Comparison of ENCODE assay signal across 20 mouse cellular contexts in genomic region chr7:99164873-99165410, GRCm38 (mm10). TPM values are rescaled to one million over a fixed set of nuclear protein-coding genes. Genes with fewer than 3 reads are reported as not detected.
DNase-seq lines count a peak whose midpoint lies in the region; ATAC-seq and TF ChIP-seq lines count a peak whose summit lies in the region.
"Had no signal": no experiment of that assay in that cellular context is flagged by ENCODE, and none has a peak within 500 bp of the region (broad histone marks: within the 10 kb centered on the region; RNA-seq: fewer than 3 reads in every experiment).

No protein-coding gene starts in this region.

- H3K27ac ChIP-seq in heart, embryonic 10.5 days = 0 out of 2 replicates have a peak overlapping the region, but pooled peaks have one; percentile 13
- H3K27ac ChIP-seq in intestine, postnatal 0 days (ENCODE audit: low read depth, low read length) = peak overlapping the region; percentile 71
- no peak overlapping the region for H3K27ac ChIP-seq in lung, postnatal 0 days (ENCODE audit: low read length)
- H3K27ac ChIP-seq: forebrain, embryonic 13.5 days; gastrocnemius, adult 2 months; hindbrain, embryonic 15.5 days; midbrain, embryonic 13.5 days had no signal

- peaks cover 52% of the 10 kb centered on the region for H3K4me1 ChIP-seq in heart, embryonic 10.5 days
- peaks cover 8% of the 10 kb centered on the region; the same call in 1 of the 2 replicates for H3K4me1 ChIP-seq in intestine, postnatal 0 days (replicated peaks; ENCODE audit: control insufficient read depth, insufficient read depth, low read length)
- no peaks in the 10 kb centered on the region for H3K4me1 ChIP-seq in lung, postnatal 0 days (ENCODE audit: insufficient read depth, low read depth, low read length)
- H3K4me1 ChIP-seq: forebrain, embryonic 13.5 days; hindbrain, embryonic 15.5 days had no signal

- ATAC-seq in intestine, postnatal 0 days = no peak
- ATAC-seq in lung, postnatal 0 days = no peak
- ATAC-seq: forebrain, embryonic 13.5 days; midbrain, embryonic 13.5 days had no signal

- H3K4me2 ChIP-seq in intestine, postnatal 0 days (replicated peaks; ENCODE audit: low read depth) = peak overlapping the region; percentile 32
- H3K4me2 ChIP-seq in lung, postnatal 0 days (replicated peaks; ENCODE audit: low read depth, low read length) = no peak overlapping the region
- H3K4me2 ChIP-seq: forebrain, embryonic 13.5 days; heart, embryonic 11.5 days; hindbrain, embryonic 15.5 days; lung, embryonic 14.5 days; midbrain, embryonic 13.5 days had no signal

- no peak overlapping the region for H3K4me3 ChIP-seq in heart, embryonic 10.5 days
- H3K4me3 ChIP-seq in intestine, postnatal 0 days (ENCODE audit: low read depth, low read length) = no peak overlapping the region
- H3K4me3 ChIP-seq in lung, postnatal 0 days (ENCODE audit: low read depth, low read length) = no peak overlapping the region
- H3K4me3 ChIP-seq: erythroblast, embryonic 14.5 days; forebrain, embryonic 13.5 days; gastrocnemius, adult 2 months; hindbrain, embryonic 15.5 days; megakaryocyte, embryonic 14.5 days; midbrain, embryonic 13.5 days had no signal

- TF ChIP-seq CTCF in intestine, postnatal 0 days (IDR thresholded peaks at IDR 0.05; ENCODE audit: low read depth) = peak; percentile 17; the same call in 1 of the 2 replicates
- TF ChIP-seq CTCF in lung, postnatal 0 days (IDR thresholded peaks at IDR 0.05) = no peak

- 78% methylated on average over 7 of the region's 7 CpGs for WGBS in heart, embryonic 10.5 days
- 41% methylated on average over 7 of the region's 7 CpGs for WGBS in intestine, postnatal 0 days
- 50% methylated on average over 7 of the region's 7 CpGs for WGBS in lung, postnatal 0 days

- DNase-seq in heart, embryonic 10.5 days (ENCODE audit: low spot score) = no peak
- no peak for DNase-seq in heart, adult 11 months
- peak; percentile 35 for DNase-seq in right cerebral cortex, adult 18-20 months
- no peak for DNase-seq in right cerebral cortex, postnatal 36 days (ENCODE audit: low spot score in 2 of 2)
- no peak for DNase-seq in lung, postnatal 0 days (ENCODE audit: low spot score)
- no peak for DNase-seq in adrenal gland, adult 2 months
- no peak for DNase-seq in thymus, postnatal 10 days (ENCODE audit: low spot score in 2 of 2)
- DNase-seq: cerebellum, adult 11-12 months; cerebellum, postnatal 10 days; gastrocnemius, adult 2 months; kidney, adult 11 months; lung, embryonic 14.5 days; lung, postnatal 36 days had no signal

- H3K36me3 ChIP-seq in heart, embryonic 10.5 days = no peaks in the 10 kb centered on the region
- peaks cover 51% of the 10 kb centered on the region; the same call in 1 of the 2 replicates for H3K36me3 ChIP-seq in intestine, postnatal 0 days (ENCODE audit: control insufficient read depth, insufficient read depth)
- peaks cover 3% of the 10 kb centered on the region; the same call in 1 of the 2 replicates for H3K36me3 ChIP-seq in lung, postnatal 0 days (ENCODE audit: insufficient read depth, low read length)
- H3K36me3 ChIP-seq: hindbrain, embryonic 15.5 days; midbrain, embryonic 13.5 days had no signal

- no peak overlapping the region for H3K9ac ChIP-seq in intestine, postnatal 0 days (ENCODE audit: low read depth, low read length)
- no peak overlapping the region for H3K9ac ChIP-seq in lung, postnatal 0 days (replicated peaks; ENCODE audit: low read depth)
- H3K9ac ChIP-seq: forebrain, embryonic 13.5 days; hindbrain, embryonic 15.5 days; lung, embryonic 14.5 days; midbrain, embryonic 13.5 days had no signal

- 0 out of 2 replicates have a peak, but pooled peaks cover 5% of the 10 kb centered on the region for H3K27me3 ChIP-seq in heart, embryonic 10.5 days (ENCODE audit: insufficient read depth, poor library complexity, severe bottlenecking)
- no peaks in the 10 kb centered on the region for H3K27me3 ChIP-seq in intestine, postnatal 0 days (replicated peaks; ENCODE audit: control insufficient read depth, insufficient read depth, low read length)
- no peaks in the 10 kb centered on the region for H3K27me3 ChIP-seq in lung, postnatal 0 days (replicated peaks; ENCODE audit: insufficient read depth, low read length)
- H3K27me3 ChIP-seq: forebrain, embryonic 13.5 days; hindbrain, embryonic 15.5 days; midbrain, embryonic 13.5 days had no signal

- no peaks in the 10 kb centered on the region for H3K9me3 ChIP-seq in heart, embryonic 10.5 days
- no peaks in the 10 kb centered on the region for H3K9me3 ChIP-seq in intestine, postnatal 0 days (ENCODE audit: control insufficient read depth)
- no peaks in the 10 kb centered on the region for H3K9me3 ChIP-seq in lung, postnatal 0 days (ENCODE audit: low read length)
- H3K9me3 ChIP-seq: forebrain, embryonic 13.5 days; hindbrain, embryonic 15.5 days; megakaryocyte, embryonic 14.5 days; midbrain, embryonic 13.5 days had no signal

- TF ChIP-seq EP300 in lung, postnatal 0 days (IDR thresholded peaks at IDR 0.05) = no peak

RNA-seq across cellular contexts. Expression of gene Dgat2, which starts 17.6 kb away (rescaled TPM):
- polyA plus RNA-seq in heart, embryonic 10.5 days (2016; fragmentation: Nextera tagmentation; extraction: Ambion mirVana) = 12.5 and 24.3 TPM in 2 replicates
- 1,614 and 1,691 TPM in 2 replicates for polyA plus RNA-seq in intestine, postnatal 0 days (2015; fragmentation: Nextera tagmentation; extraction: Ambion mirVana)
- polyA plus RNA-seq in lung, postnatal 0 days (2015; fragmentation: Nextera tagmentation; extraction: Ambion mirVana) = 14.6 and 15.3 TPM in 2 replicates
- total RNA-seq in adrenal gland, adult 2 months (2021) = 100 to 1,000 TPM; 498 to 599 TPM
- 613 and 819 TPM in 2 replicates for polyA plus RNA-seq in adrenal gland, adult 2 months (2012; rRNA removed)

RNA-seq across cellular contexts. Expression of gene Uvrag, which starts 24.0 kb away (rescaled TPM):
- polyA plus RNA-seq in heart, embryonic 10.5 days (2016; fragmentation: Nextera tagmentation; extraction: Ambion mirVana) = 15.2 and 17.0 TPM in 2 replicates
- 12.0 and 17.4 TPM in 2 replicates for polyA plus RNA-seq in intestine, postnatal 0 days (2015; fragmentation: Nextera tagmentation; extraction: Ambion mirVana)
- 23.4 and 28.6 TPM in 2 replicates for polyA plus RNA-seq in lung, postnatal 0 days (2015; fragmentation: Nextera tagmentation; extraction: Ambion mirVana)
- 10 to 100 TPM; 18.5 to 30.0 TPM for total RNA-seq in adrenal gland, adult 2 months (2021)
- 50.4 and 60.6 TPM in 2 replicates for polyA plus RNA-seq in adrenal gland, adult 2 months (2012; rRNA removed)

Comparison
In these comparisons a context has a peak if more than half of its experiments do, and no peak if none do; other contexts are left out.
1. RNA of gene Dgat2, which starts 17.6 kb away (polyA plus RNA-seq): 1,614 to 1,691 TPM in intestine, postnatal 0 days and 613 to 819 TPM in adrenal gland, adult 2 months; 12.5 to 24.3 TPM in heart, embryonic 10.5 days and 14.6 to 15.3 TPM in lung, postnatal 0 days; every median in the first group is over 10 times any median in the second.